Mouse (Mus musculus) adrenal gland, postnatal 36 days (tissue): ENCODE data around the gene Cend1. TPM values are rescaled to one million over a fixed set of nuclear protein-coding genes. Genes with fewer than 3 reads are reported as not detected.

Experiments used
- DNase-seq, 2 experiments: peaks; one replicate each; pipeline ENCODE4 v3.0.0; 2021; ENCODE audit warnings: mixed read lengths in 1 of 2
- long read RNA-seq, 2 experiments: library from polyadenylated mRNA; stranded (forward); transcript quantifications; one replicate each; pipeline ENCODE4 v2.0.0; 2021; ENCODE audit warnings: borderline sequencing depth in 2 of 2
- total RNA-seq, 2 experiments: library from RNA; stranded (reverse); gene quantifications; 2 replicates each; pipeline ENCODE4 v1.2.3; 2021

Cend1 gene
- total RNA-seq: 1 to 10 TPM in 1 of 2 experiments, under 1 TPM in 1; 0.70 to 1.3 TPM
- long read RNA-seq, experiment 1, partial matches to known transcripts: 1 of 4 reads
- long read RNA-seq, experiment 1, other reads (novel, unspliced or antisense): 0 of 4 reads
- long read RNA-seq, experiment 2: 0 reads

DNA sequence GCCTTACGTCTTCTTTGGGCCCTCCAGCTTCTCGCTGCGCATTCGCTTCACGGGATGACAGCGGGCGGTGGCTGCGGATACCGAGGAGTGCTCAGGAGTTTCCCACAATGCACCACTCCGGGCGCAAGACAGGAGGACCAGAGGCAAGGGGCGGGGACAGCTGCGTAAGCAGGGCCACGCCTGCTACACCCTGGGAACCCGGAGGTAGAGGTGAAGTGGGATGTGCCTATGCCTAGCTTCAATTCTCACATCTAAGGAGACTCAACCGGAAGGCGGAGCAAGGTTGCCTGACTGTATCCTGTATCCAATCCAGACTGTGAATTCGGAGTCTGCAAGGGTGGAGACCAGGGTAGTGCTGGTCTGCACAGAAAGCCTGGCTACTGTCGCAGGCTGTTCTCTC, at the start of gene Cend1:
Gene Cend1 (minus strand): TSS at position 182 of the 400 bp plus-strand sequence.
- DNase-seq: peak; percentile 57 to 66

DNA sequence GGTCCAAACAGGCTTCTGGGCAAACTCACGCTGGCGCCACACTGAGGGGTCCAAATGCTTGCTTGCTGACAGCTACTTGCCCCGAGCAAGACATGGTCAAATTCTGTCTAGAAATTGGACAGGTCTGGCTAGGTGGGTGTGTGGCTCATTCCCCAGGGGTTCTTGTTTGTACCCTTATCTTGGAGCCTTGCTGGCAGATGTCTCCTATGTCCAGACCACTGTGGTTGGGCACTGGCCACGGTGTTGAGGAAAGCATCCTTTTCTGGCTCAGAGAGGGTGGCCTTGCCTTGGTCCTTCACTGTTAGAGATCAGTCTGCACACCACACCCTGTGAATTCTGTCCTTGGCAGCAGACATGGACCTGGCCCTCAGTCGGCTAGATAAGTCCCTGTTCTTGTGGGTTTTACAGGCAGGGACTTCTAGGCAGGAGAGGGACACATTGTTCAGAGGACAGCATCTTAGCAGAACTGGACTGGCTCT, 49.0 kb upstream of the Cend1 start:
- DNase-seq: peak in 1 of 2 experiments; percentile 67

DNA sequence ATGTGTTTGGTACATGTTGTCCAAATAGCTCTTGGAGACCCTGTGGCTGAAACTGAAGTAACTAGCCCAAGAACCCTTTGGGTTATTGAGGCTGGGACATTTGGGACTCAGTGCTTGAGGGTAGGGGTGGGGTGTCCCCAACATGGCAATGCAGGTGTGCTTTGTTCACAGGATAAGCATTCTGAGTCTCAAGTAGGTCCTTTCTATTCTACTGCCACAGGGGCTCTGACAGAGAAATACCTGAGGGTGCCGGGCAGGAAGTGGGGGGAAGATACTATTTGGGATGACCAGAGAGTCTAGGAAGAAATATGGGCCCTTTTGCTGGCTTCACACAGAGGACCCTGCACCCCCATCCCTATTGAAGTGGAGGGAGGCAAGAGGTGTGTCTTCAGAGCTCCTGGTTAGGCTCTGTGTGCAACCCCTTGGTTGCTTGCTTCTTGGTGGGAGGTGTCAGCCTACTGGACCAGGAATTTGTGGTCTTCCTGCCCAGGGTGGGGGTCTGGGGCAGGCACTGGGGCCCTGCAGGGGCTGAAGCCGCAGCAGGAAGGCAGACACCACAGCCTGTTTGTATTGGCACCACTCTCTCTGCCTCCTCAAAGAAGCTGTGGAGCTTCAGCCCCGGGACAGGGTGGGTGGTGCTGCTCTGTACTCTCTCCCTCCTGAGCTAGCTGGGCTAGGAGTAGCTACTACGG, 48.4 kb upstream of the Cend1 start:
- DNase-seq: no peak

DNA sequence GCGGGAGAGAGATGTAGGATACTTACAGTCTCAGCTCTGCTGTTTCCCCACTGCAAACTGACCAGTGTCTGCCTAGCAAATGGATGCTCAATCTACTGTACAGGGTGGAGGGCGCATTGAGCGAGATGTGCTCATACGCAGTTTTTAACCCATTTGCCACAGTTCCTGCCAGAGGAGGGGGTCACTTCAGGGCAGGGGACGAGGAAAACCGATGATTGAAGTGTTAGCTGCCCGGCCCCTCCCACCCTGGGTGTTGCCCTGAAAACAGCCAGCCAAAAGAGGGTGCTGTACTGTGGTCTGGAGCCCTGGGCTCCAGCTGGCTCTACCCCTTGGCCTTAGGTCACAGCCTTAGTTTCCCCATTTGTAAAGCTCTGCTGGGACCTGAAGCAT, 47.7 kb upstream of the Cend1 start:
- peak in 1 of 2 experiments; percentile 64 for DNase-seq

DNA sequence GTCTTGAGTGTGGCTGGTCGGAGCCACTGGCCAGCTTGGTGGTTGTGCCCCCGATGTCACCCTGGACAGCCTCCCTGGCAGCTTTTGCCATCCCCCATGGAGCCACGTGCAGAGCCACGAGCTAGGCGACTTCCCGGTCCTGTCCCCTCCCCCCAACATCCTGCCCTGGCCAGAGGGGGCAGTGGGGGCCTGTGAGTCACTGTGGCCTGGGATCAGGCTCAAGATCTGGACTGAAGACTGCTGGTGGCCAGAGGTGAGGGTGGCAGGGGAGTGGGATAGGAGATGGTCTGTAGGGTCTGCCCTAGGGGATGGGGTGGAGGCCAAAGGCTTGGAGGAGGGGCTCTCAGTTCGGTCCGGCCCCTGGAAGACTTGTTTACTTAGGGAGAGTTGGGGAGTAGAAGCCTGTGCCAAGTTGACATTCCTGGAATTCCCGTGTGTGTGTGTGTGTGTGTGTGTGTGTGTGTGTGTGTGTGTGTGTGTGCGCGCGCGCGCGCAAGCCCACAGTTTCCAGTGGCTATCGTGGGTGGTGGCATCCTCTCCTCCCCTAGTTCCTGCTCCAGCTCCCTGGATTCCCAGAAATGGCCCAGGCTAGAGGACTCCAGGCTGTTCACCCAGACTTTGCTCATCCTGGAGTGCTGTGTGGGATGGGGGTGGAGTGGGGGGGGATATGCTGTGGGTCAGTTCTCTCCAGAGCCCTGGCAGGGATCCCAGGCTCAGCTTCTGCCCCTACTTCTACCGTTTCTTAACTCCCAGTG, 47.1 kb upstream of the Cend1 start:
- peak; percentile 93 to 96 for DNase-seq

DNA sequence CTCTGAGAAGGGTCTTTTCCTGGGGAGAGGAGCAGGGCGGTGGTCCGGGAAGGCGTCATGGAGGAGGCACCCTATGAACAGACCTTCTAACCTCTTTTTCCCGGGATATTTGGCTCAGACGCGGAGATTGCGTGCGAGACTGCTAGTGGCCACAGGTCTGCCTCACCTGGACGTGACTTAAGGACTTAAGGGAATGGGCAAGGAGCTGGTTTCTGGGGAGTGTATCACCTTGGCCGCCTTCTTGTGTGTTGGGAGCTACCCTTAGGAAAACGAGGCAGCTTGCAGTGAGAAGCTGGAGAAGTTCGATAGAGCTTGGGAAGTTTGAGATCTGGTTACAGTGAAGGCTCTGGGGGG, 46.5 kb upstream of the Cend1 start:
- no peak for DNase-seq

DNA sequence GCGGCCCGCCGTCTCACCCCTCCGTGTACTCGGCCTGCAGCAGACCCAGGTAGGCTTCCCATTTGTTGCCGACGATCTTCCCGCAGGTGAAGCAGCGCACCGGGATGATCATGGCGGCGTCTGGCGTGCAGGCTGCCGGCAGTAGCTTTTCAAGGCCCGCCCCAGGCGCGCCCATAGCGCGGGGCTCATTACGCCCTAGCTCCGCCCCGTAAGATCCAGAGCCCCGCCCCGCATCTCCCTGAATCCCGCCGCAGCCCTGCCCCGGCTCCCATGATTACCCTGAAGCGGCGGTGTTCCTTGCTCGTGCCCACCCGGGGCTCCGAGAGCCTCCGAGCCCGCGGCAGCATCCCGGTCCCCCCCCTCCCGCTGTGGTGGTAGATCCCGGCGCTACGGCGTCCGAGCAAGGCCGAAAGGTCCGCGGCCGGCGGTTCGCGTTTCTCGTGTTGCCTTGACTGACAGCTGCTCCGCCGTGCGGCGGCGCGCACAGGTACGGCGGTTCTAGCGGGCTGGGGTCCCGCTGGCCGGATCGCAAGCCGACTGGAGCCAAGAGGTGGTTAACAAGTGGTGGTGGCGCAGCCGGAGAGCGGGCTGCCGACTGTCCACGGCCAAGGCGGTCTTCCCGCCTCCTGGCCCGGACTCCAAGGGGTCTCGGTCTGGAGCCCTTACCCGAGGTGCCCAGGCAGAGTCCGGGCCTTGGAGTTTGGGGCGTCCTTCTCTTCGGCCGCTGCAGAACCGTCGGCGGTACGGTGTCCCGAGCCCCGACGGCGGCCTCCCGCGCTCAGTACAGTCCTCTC, 45.9 kb upstream of the Cend1 start, which contains the start of the genes Polr2l and Tspan4:
Gene Polr2l (minus strand): TSS at position 122 of the 794 bp plus-strand sequence.
Gene Tspan4 (plus strand): TSS at position 230 of the 794 bp plus-strand sequence.
- DNase-seq: peak; percentile 87 to 92

DNA sequence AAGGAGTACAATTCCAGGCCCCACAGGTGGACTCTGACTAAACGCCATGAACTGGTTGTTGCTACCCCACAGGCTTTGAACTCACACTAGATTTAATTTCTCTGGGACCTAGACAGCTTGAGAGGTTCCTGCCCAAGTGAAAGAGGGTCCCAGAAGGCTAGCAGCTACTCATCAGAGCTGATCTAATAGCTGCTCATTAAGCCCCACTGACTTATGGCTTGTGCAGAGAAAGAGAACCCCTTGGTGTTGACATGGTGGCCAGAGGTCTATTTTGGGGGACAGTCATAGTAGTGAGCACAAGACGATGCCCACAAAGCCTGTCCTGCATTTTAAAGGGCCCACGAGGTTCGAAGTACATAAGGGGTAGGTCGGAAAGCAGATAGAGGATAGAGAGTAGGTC, 44.9 kb upstream of the Cend1 start:
- DNase-seq: no peak

DNA sequence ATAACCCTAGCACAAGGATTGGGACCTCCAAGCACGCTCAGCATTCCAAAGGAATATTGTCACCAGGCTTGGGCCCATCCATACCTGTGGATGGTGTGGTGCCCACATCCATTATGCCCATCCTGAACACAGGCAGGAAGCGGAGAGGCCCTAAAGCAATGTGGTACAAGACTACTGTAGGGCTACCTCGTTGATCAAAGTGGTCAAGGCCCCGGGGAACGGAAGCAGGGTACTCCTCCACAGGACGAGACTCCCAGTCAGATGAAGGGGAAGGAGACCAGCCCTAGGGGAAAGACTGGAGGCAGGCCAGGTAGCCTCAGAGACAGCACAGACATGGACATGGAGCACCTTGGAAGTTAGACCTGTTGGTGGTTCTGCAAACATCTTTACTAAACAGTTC, 43.5 kb upstream of the Cend1 start:
- no peak for DNase-seq

DNA sequence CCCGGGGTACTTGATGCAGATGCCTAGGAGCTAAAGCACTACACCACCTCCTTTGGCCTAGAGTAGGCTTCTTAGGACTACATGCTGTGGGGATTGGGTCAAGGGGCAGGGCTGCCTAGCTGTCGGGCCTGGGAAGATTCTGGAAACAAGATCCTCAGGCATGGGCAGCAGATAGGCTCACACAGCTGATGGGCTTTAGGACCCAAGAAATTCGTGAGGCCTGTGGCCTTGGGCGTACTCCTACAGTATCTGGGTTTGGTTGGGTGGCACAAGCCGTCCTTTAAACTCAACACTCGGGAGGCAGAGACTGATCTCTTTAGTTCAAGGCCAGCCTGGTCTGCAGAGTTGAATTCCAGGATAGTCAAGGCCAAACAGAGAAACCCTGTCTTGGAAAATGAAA, 42.9 kb upstream of the Cend1 start:
- peak in 1 of 2 experiments; percentile 65 for DNase-seq

DNA sequence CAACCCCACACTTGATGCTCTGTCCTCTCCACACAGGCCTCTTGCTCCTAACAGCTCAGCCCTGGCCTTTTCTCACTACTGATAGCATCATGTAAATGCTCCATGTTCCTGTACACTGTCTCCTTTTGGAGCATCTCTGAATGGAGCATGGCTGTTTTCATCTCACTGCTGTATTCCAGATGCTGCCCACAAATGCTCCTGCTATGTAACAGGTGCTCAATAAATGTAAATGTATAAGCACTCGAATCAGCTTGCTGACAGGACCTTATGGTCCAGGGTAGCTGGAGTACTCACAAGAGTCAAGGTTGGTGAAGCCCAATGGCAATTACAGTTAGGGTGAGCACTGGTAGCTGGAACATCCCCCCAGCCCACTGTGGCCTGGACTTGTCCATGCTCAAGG, 41.9 kb upstream of the Cend1 start:
- no peak for DNase-seq

DNA sequence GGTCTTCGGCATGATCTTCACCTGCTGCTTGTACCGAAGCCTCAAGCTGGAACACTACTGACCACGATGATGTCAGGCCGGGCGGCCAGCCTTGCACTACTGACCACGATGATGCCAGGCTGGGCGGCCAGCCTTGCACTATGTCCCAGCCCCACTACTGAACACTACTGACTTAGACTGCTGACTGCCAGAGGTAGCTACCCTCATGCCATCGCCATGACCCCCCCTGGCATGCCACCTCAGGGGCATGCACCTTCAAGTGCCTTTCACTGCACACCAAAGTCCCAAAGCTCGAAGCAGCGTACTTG, 41.3 kb upstream of the Cend1 start:
- no peak for DNase-seq

DNA sequence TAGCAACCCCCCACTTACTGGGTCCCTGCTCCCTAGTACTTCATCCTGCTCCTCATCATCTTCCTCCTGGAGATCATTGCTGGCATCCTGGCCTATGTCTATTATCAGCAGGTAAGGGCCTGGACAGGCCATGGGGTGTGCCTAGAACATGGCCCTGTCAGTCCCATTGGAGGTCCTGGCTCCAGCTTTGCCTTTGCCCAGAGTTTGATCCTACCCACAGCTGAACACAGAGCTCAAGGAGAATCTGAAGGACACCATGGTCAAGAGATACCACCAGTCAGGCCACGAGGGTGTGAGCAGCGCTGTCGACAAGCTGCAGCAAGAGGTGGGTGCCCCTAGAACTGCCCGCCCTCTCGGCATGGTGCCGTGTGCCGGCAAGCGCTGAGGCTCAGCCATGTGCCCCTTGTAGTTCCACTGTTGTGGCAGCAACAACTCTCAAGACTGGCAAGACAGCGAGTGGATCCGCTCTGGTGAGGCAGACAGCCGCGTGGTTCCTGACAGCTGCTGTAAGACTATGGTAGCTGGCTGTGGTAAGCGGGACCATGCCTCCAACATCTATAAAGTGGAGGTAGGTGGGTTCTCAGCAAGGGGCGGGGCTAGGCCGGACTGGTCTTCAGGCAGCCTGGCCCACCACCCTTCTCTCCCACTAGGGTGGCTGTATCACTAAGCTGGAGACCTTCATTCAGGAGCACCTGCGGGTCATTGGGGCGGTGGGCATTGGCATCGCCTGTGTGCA, 40.8 kb upstream of the Cend1 start:
- DNase-seq: no peak

DNA sequence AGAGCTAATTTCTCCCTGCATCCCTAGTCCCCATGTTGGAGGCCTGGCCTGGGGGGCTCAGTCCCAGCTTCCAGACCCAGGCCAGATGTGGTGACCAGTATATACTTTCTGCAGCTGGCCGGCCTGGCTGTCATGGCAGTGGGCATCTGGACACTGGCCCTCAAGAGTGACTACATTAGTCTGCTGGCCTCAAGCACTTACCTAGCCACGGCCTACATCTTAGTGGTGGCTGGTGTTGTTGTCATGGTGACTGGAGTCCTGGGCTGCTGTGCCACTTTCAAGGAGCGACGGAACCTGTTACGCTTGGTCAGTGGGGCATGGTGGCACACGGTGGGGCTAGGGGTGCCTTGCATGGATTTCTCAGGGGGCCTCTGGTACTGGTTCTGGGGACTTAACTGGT, 40.1 kb upstream of the Cend1 start:
- DNase-seq: no peak

DNA sequence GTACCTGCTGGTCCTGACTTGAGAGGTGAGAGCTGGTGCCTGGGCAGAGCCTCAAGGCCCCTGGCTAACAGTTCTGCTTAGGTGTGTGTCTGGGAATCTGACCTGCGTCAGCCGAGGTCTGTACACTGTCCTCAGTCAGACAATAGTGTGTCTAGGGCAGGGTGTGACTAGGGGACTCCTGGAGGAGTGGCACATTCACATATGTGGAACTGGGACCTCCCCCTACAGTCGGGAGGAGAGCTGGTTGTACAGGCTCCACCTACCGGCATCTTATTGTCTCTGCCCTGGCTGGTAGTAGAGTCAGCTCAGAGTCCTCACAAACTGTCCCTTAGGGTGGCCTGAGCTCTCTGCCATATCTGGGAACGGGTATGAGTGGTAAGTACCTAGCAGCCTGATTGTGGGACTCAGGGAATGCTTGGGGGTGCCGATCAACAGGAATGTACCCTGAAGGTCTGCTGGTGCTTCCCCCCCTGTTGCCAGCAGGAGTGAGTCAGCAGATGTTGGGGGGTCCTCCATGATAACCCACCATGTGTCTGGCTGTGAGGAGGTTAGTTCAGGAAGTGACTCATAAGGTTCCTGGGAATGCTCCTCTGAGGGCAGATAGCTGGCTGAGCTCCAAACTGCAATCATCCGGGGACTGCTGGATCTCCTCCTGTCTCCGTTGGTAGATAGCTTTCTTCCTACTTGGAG, 39.4 kb upstream of the Cend1 start:
- peak; percentile 88 to 91 for DNase-seq

DNA sequence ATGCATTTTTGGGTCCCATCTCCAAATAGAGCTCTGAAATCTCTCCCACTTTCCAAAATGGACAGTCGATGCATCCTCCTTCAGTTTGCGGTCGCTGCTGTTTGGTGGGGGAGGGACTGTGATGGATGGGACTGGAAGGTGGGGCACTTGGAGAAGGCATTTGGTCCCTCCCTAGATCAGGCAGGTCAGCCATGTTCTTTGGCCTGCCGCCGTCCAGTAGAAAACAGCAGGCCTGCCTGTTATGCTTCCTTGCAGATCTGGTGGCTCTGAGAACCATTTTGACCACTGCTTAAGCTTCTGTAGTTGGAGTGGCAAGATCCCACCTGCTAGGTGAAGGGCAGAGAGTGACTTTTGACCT, 38.9 kb upstream of the Cend1 start:
- peak in 1 of 2 experiments; percentile 65 for DNase-seq

DNA sequence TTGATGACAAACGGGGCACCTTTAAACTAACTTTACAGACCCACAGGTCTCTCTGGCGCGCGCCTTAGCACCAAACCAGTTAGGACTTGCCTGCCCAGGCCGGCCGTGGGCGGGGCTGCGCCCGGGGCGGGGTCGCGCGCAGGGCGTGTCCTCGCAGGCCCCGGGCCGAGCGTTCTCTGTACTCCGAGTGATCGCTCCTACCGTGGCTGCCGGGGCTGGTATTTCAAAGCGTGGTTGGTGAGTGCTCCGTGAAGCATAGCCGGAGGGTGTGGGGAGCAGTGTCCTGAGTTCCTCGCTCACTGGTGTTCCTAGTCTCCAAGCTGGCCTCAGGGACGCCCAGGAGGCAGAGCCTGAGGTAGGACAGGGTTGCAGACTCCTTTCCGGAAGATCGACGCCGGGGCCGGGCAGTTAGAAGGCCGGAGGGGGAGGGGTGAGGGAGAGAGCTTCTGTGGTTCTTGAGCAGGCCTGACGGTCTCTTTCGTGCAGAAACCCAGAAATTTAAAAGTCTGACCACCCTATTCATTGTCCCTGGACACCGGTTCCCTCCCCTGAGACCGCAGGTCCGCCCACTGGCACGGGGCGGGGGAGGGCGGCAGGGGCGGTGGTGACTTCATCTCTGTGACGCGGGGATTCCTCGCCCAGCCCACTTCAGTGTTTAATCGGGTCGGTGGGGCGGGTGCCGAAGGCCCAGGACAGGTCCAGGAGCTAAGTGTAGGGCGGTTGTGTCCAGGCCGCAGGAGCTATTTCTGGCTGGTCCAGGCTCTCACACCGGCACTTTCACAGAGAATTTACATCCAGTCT, 38.1 kb upstream of the Cend1 start, which contains the start of gene Cd151:
Gene Cd151 (plus strand): TSS at position 163 of the 801 bp plus-strand sequence.
- peak; percentile 94 to 97 for DNase-seq

DNA sequence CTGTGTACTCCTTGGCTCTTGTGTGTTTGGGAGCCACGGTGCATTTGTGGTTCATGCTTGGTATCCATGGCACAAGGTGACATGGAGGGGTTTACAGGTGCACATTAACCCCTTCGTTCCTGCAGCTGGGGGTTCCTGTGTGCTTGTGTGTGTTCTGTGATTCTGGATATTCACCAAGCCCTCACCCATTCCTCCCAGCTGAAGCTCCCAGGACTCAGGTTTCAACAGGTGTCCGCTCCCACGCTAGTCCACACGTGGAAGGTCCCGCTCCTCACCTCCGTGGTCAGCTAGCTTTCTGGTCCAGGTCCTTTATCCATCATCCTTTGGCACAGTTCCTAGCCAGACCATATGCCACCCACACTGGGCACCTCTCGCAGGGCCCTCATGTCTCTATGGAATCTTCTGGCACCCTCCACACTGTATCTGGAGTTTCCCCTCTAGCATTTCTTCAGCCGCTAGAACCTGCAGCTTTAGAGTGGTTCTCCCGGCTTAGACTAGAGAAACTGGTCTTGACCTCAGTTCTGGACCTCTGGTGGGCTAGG, 37.4 kb upstream of the Cend1 start:
- DNase-seq: no peak

DNA sequence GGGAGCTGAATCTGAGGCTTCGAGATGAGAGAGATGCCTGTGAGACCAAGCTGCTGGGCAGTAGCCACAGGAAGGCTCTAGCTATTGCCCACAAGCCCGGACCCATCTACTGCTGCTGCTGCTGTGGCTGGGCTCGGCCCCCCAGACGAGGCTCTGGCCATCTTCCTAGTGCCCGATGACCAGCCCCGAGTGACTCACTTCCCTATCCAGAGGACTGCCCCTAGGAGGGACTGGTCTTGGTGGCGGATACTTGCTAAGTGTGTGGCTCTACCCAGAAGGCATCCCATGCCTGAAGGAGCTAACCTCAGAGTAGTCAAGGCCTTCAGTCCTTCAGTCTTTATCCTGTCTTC, 36.7 kb upstream of the Cend1 start:
- DNase-seq: peak; percentile 59 to 65

DNA sequence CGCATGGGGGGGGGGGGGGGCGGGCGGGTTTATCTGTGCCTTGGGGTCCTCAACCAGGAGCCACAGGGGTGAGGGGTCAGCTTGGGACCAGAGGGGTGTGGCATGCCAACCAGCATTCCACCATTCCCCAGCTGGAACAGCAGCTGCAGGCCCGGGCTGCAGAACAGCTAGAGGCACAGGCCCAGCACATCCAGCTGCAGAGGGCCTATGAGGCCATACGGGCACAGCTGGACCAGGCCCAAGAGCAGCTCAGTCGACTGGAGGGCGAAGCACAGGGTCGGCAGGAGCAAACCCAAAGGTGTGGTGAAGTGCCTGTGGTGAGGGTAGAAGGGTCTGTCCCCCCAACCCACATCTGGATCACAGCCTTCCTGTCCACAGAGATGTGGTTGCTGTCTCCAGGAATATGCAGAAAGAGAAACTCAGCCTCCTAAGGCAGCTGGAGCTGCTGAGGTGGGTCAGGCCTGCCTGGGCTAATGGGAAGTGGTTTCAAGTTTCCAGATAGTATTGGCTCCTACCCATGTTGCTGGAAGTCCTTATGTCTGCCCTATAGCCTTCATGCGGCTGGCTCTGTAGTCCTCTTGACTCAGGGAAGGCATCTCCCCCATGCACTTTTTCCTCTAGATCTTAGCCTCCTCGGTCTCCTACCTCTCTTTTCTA, 36.2 kb upstream of the Cend1 start:
- DNase-seq: no peak
